Mouse (Mus musculus): Measurements from ENCODE around the gene Clnk.

- TF ChIP-seq POLR2A (IDR thresholded peaks at IDR 0.05; ENCODE audit: extremely low read depth, insufficient read depth, low read length) (no peak), CTCF (IDR thresholded peaks at IDR 0.05; ENCODE audit: extremely low read depth, insufficient read depth, low read length) (no peak)
Measured at GRCm38 (mm10) chr5:38708940-38709581, 167.6 kb downstream of the Clnk start.

Data from cortical plate, adult 2 months (tissue).